Mouse (Mus musculus) embryonic stem cell, embryonic (primary cell): Measurements from ENCODE around the gene Hormad2.

Experiments used
- CTCF ChIA-PET, 4 experiments: fragments of 300-600 bp in 2 of 4; fragments of 350-600 bp in 2 of 4; sonication (Branson Sonifier 250); formaldehyde crosslinking; loops; one replicate each; lab custom pipeline; 2022; ENCODE audit warnings: inconsistent platforms in 2 of 4; lab: Charles Lee
- POLR2A ChIA-PET, 4 experiments: fragments of 300-600 bp in 2 of 4; fragments of 350-600 bp in 2 of 4; sonication (Branson Sonifier 250); formaldehyde crosslinking; loops; one replicate each; lab custom pipeline; 2022; ENCODE audit warnings: antibody characterized with exemption in 4 of 4, inconsistent platforms in 1 of 4; lab: Charles Lee

The Hormad2 gene

DNA sequence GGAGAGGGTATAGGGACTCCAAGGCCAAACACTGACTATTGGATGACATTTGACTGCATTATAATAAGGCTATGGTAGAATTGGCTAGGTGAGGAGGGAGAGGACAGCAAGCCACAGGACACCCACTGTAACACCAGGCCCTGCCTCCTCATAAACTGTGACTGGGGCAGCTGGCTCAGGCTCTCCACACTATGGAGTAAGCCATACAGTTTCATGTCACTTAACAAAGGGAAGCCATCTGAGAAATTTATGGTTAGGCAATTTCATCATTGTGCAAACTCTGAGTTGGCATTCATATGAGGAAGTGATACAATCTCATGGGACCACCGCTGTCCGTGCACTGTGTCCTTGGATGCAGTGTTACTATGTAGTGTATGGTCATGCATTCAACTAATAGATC is 107.9 kb downstream of the Hormad2 start:
- CTCF ChIA-PET: no interaction called here
- POLR2A ChIA-PET: no interaction called here

DNA sequence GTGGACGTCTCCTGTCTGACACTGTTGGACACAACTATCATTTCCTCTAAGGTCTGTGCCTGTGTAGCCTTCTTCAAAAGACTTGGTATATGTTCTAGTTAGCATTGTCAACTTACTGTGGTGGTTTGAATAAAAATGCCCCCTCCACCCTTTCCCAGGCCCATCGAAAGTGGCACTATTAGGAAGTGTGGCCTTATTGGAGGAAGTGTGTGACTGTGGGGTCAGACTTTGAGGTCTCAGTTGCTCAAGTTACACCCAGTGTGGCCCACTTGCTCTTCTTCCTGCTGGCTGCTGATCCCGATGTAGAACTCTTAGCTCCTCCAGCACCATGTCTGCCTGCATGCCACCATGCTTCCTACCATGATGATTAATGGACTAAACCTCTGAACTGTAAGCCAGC is 112.7 kb downstream of the Hormad2 start:
- CTCF ChIA-PET: interaction anchor here in 2 of 4 experiments (1.1 to 3.0 kb wide), 2 partner anchors 69 kb away, joined by 3 to 11 read pairs; no protein-coding TSS in a partner anchor
- POLR2A ChIA-PET: interaction anchor here in 1 of 4 experiments (0.6 kb wide), 1 partner anchor 49 kb away, joined by 4 read pairs; no protein-coding TSS in a partner anchor

GRCm38 (mm10) chr11:4323481-4323880 is 117.4 kb downstream of the Hormad2 start:
- CTCF ChIA-PET: interaction anchor here in 2 of 4 experiments (0.7 to 1.1 kb wide), 2 partner anchors 20 to 63 kb away, joined by 3 to 4 read pairs; no protein-coding TSS in a partner anchor
- POLR2A ChIA-PET: interaction anchor here in 2 of 4 experiments (0.5 to 2.7 kb wide), 4 partner anchors 13 to 35 kb away, joined by 3 to 12 read pairs (median 4); no protein-coding TSS in a partner anchor

DNA sequence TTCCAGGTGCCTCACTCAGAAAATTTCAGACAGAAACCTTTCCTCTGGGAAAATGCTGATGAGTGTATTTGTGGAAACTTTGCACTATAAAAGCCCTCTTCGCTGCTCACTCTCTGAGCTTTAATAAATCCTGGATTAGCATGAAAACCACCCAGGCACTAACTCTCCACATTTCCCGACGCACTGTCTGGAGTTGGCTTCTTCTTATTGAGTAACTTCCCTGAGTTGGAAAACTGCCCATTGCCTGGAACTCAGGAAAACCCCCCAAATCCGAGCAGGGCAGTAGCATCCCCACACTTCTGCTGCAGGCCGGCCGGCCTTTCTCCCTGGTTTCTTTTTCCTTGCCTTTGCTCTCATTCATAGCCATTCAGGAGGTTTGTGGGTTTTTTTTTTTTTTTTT is 118.0 kb downstream of the Hormad2 start:
- POLR2A ChIA-PET: interaction anchor here in 2 of 4 experiments (0.5 to 2.7 kb wide), 5 partner anchors 13 to 316 kb away, joined by 3 to 12 read pairs (median 3); no protein-coding TSS in a partner anchor

DNA sequence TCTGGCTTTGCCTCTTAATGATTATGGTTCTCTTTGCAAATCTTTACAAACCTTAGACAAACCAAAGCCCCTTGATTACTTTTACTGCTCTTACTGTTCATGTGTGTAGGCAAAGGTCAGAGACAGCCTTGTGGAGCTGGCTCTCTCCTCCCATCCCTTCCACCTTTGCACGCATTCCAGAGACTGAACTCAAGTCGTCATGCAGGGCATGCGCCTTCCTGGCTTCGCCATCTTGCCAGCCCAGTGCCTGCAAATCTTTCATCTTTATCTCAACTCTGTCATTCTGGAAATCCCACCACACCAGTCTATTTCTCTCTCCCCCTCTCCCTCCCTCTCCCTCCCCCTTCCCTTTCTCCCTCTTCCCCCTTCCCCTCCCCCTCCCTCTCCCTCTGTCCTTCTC is 120.0 kb downstream of the Hormad2 start:
- ChIA-PET POLR2A (no interaction called here), CTCF (interaction anchor here in 2 of 4 experiments (1.2 to 1.7 kb wide), 2 partner anchors 60 to 62 kb away, joined by 3 to 5 read pairs; no protein-coding TSS in a partner anchor)

More for the DNA sequence above, 118.0 kb downstream of the Hormad2 start:
- CTCF ChIA-PET: interaction anchor here in 3 of 4 experiments (0.7 to 1.1 kb wide), 3 partner anchors 20 to 62 kb away, joined by 3 to 4 read pairs (median 3); no protein-coding TSS in a partner anchor

- CTCF ChIA-PET: interaction anchor here in 3 of 4 experiments (0.6 to 1.7 kb wide), 6 partner anchors 49 to 146 kb away, joined by 3 to 7 read pairs (median 4); no protein-coding TSS in a partner anchor
- POLR2A ChIA-PET: interaction anchor here in 3 of 4 experiments (1.0 to 1.4 kb wide), 6 partner anchors 11 to 49 kb away, joined by 3 to 4 read pairs (median 4); no protein-coding TSS in a partner anchor
Measured at GRCm38 (mm10) chr11:4319212-4319955, 121.5 kb downstream of the Hormad2 start.

GRCm38 (mm10) chr11:4318011-4318410 is 122.9 kb downstream of the Hormad2 start:
- CTCF ChIA-PET: interaction anchor here in 2 of 4 experiments (0.5 to 1.1 kb wide), 3 partner anchors 57 to 59 kb away, joined by 3 to 4 read pairs (median 3); no protein-coding TSS in a partner anchor

DNA sequence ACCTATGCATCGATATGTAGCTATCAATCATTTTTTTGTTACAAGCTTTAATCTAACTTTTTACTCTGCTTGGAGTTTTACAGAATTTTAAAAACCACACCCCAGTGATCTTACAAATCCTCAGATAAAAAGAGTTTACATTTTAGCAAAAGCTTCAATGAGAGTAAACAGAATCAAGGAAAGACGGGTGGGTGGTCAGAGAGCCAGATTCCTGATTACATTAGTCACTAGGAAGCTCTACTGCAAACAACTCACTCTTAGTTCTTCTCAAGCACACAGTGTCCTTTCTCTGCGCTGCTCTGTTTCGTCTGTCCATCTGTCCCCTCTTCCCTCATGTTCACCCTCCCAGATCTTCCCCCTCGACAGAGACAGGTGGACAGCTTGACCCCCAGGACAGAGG is 123.6 kb downstream of the Hormad2 start:
- ChIA-PET POLR2A (interaction anchor here in 1 of 4 experiments (0.7 to 1.3 kb wide), 4 partner anchors 14 to 440 kb away, joined by 3 to 4 read pairs (median 4); no protein-coding TSS in a partner anchor), CTCF (interaction anchor here in 2 of 4 experiments (0.5 to 1.1 kb wide), 2 partner anchors 56 to 58 kb away, joined by 3 to 4 read pairs; no protein-coding TSS in a partner anchor)

More at GRCm38 (mm10) chr11:4318011-4318410, 122.9 kb downstream of the Hormad2 start:
- POLR2A ChIA-PET: interaction anchor here in 1 of 4 experiments (0.9 to 1.3 kb wide), 3 partner anchors 15 to 440 kb away, joined by 3 to 4 read pairs (median 4); no protein-coding TSS in a partner anchor

GRCm38 (mm10) chr11:4312180-4312579 is 128.7 kb downstream of the Hormad2 start:
- CTCF ChIA-PET: interaction anchor here in 1 of 4 experiments (1.2 kb wide), 1 partner anchor 41 kb away, joined by 3 read pairs; no protein-coding TSS in a partner anchor

DNA sequence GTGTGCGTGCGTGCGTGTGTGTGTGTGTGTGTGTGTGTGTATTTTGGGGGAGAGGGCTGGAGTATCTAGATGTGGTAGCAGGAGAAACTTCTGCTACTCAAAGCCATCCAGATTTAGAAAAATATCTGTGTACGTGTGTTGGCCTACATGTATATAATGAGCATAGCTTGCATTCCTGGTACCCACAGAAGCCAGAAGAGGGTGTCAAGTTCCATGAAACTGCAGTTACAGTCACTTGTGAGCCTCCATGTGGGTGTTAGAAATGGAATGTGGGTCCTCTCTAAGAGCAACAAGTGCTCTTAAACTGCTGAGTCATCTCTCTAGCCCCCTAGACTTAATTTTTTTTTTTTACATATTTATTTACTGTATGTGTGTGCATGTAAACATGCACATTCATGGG is 130.6 kb downstream of the Hormad2 start:
- POLR2A ChIA-PET: interaction anchor here in 3 of 4 experiments (0.6 to 2.5 kb wide), 13 partner anchors 10 to 1138 kb away, joined by 3 to 10 read pairs (median 3); no protein-coding TSS in a partner anchor
- CTCF ChIA-PET: interaction anchor here in 3 of 4 experiments (0.6 to 1.1 kb wide), 5 partner anchors 12 to 502 kb away, joined by 3 to 6 read pairs (median 5); no protein-coding TSS in a partner anchor

More at GRCm38 (mm10) chr11:4312180-4312579, 128.7 kb downstream of the Hormad2 start:
- POLR2A ChIA-PET: interaction anchor here in 2 of 4 experiments (0.8 to 1.7 kb wide), 7 partner anchors 9 to 165 kb away, joined by 3 to 5 read pairs (median 3); no protein-coding TSS in a partner anchor

GRCm38 (mm10) chr11:4309613-4310012 is 131.3 kb downstream of the Hormad2 start:
- POLR2A ChIA-PET: interaction anchor here in 3 of 4 experiments (0.6 to 2.5 kb wide), 14 partner anchors 9 to 1138 kb away, joined by 3 to 10 read pairs (median 3); no protein-coding TSS in a partner anchor
- CTCF ChIA-PET: interaction anchor here in 3 of 4 experiments (0.6 to 1.0 kb wide), 5 partner anchors 11 to 503 kb away, joined by 3 to 6 read pairs (median 5); no protein-coding TSS in a partner anchor

DNA sequence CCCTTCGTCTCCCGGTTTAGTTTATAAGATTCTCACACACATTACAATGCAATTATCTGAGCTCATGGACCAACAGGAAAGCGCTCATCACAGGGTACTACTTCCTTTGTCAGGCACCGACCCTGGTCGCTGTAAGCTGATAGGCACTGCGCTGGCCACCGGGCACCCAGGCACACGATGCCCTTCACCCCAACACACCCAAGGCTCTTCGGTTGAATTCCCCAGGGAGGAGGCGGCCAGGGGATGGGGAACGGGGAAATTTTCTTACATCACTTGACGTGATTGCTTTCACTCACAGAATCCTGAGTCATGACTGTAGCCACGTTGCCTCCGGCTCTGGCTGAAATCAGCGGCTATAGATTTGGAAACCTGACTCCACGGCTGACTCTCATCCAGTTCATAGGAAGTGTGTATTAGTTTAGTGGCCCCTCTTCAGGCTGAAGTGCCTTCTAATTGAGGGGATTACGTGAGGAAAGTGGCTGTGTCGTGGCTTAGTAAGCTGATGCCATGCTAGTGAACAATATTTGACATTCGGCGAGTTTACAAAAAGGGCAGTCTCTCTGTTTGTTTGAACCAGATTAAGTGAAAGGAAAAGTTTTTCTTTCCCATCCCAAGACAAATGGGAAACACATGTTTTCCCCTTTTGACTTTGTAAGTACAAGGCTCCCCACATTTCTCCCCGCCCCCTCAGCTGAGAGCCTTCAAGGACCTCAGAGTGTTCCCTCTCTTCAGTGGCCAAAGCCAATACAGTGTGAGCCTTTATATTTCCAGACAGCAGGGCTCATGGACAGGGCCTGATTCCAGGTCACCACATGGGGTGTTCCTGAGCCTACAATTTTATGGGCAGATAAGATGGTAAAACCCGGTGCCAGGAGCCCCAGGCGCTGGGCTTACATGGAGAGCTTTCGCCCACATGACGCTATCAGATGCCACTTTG is 132.1 kb downstream of the Hormad2 start:
- ChIA-PET CTCF (interaction anchor here (0.6 to 1.6 kb wide), 11 partner anchors 10 to 574 kb away, joined by 3 to 5 read pairs (median 3); no protein-coding TSS in a partner anchor), POLR2A (interaction anchor here in 3 of 4 experiments (0.6 to 2.5 kb wide), 23 partner anchors 8 to 497 kb away, joined by 3 to 10 read pairs (median 4); partner anchors contain the start of genes Hormad2 (in 1 of the 3) and Tbc1d10a (in 1 of the 3))

DNA sequence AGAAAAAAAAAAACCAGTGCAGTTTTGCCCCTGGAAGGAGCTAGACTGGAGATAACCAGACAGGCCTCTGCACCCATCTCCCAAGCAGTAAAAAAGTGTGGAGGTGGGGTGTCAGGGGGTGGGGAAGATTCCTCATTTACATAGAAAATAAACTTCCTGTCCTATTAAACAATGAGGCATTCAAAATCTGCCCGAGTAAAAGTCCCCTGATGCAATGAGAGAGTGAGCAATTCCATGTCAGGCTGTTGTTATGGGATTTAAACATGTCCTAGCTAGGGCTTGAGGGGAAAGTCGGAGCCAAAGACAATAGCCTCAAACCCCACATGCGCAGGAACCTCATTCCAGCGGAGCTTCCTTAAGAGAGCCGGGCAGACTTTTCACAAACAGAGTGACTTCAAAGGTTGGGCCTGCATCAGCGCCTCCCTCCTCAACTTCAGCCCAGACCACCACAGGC is 132.8 kb downstream of the Hormad2 start:
- POLR2A ChIA-PET: interaction anchor here in 3 of 4 experiments (0.6 to 1.8 kb wide), 19 partner anchors 8 to 498 kb away, joined by 3 to 7 read pairs (median 4); partner anchors contain the start of genes Hormad2 (in 1 of the 3) and Tbc1d10a (in 1 of the 3)

GRCm38 (mm10) chr11:4306086-4306485 is 134.8 kb downstream of the Hormad2 start:
- ChIA-PET POLR2A (interaction anchor here in 2 of 4 experiments (0.6 to 2.2 kb wide), 10 partner anchors 9 to 482 kb away, joined by 3 to 8 read pairs (median 4); no protein-coding TSS in a partner anchor), CTCF (interaction anchor here in 2 of 4 experiments (0.6 to 1.4 kb wide), 3 partner anchors 36 to 171 kb away, joined by 4 to 6 read pairs (median 4); partner anchors contain the start of gene Rnf215 (in 1 of the 2))

More for the DNA sequence above, 132.8 kb downstream of the Hormad2 start:
- CTCF ChIA-PET: interaction anchor here (0.6 to 1.6 kb wide), 9 partner anchors 9 to 575 kb away, joined by 3 to 5 read pairs (median 3); no protein-coding TSS in a partner anchor

DNA sequence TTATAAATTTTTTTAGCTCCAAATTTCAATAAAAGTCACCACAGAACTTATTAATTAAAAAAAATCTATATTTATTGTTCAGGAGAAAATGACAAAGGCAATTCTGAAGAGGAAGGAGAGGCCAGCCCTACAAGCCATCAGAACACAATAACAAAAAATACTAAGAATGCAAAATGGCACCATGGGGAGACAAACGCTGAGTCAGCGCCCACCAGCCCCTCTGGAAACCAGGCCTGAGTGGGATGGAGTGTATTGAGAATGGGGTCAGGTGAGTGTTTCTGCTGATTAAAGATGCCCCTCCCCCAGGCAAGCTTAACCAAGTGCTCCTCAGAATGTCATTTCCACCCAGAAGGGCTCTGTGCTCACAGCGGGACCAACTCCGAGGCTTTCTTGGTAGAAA is 135.8 kb downstream of the Hormad2 start:
- POLR2A ChIA-PET: interaction anchor here in 1 of 4 experiments (1.2 to 2.2 kb wide), 5 partner anchors 8 to 89 kb away, joined by 3 to 8 read pairs (median 4); no protein-coding TSS in a partner anchor
- CTCF ChIA-PET: interaction anchor here in 1 of 4 experiments (0.5 kb wide), 1 partner anchor 74 kb away, joined by 3 read pairs; no protein-coding TSS in a partner anchor

- POLR2A ChIA-PET: interaction anchor here in 2 of 4 experiments (1.2 to 2.4 kb wide), 5 partner anchors 9 to 27 kb away, joined by 3 to 9 read pairs (median 4); no protein-coding TSS in a partner anchor
- CTCF ChIA-PET: interaction anchor here in 2 of 4 experiments (1.4 to 2.6 kb wide), 2 partner anchors 43 to 47 kb away, joined by 5 to 7 read pairs; partner anchors contain the start of gene Lif (in 1 of the 2)
Measured at GRCm38 (mm10) chr11:4304203-4304602, 136.7 kb downstream of the Hormad2 start.
